Mouse (Mus musculus) macrophage (primary cell): ENCODE data around the gene Rabep2. TPM values are rescaled to one million over a fixed set of nuclear protein-coding genes. Genes with fewer than 3 reads are reported as not detected.

Source experiments
- H3K27ac ChIP-seq: fragments of 350-480 bp; formaldehyde crosslinking; 2 replicates; pipeline ENCODE4 v1.9.0; 2021
- H3K36me3 ChIP-seq: fragments of 350-480 bp; formaldehyde crosslinking; 2 replicates; pipeline ENCODE4 v1.9.0; 2021; ENCODE audit errors: inconsistent target
- H3K4me3 ChIP-seq: fragments of 350-480 bp; formaldehyde crosslinking; 2 replicates; pipeline ENCODE4 v1.9.0; 2021; ENCODE audit errors: inconsistent target
- H3K79me2 ChIP-seq: fragments of 350-480 bp; formaldehyde crosslinking; 2 replicates; pipeline ENCODE4 v1.9.0; 2021; ENCODE audit errors: inconsistent target
- WGBS: methylation state at CpG from one replicate; pipeline ENCODE4 v1.1.7; 2026; ENCODE audit warnings: inconsistent platforms; ENCODE audit not compliant: missing documents; 5-methylcytosine and 5-hydroxymethylcytosine counted together
- polyA plus RNA-seq: library from polyadenylated mRNA; stranded (reverse); fragments of 250-400 nt; gene quantifications from 3 replicates; pipeline ENCODE4 v1.2.4, GENCODE M21; 2018; ENCODE audit warnings: inconsistent platforms

The Rabep2 gene
- polyA plus RNA-seq, 1 experiment from 2014 or later: 12.9 TPM

- WGBS: 99% methylated on average over 14 of the region's 15 CpGs
- H3K79me2 ChIP-seq: no peaks in the 10 kb centered on the region
- peaks cover 32% of the 10 kb centered on the region for H3K36me3 ChIP-seq
- H3K4me3 ChIP-seq: no peak overlapping the region
- H3K27ac ChIP-seq: no peak overlapping the region
Observed at GRCm38 (mm10) chr7:126445104-126445815, 16.7 kb downstream of the Rabep2 start.

GRCm38 (mm10) chr7:126446217-126446616 lies 17.7 kb downstream of the Rabep2 start:
- H3K27ac ChIP-seq: no peak overlapping the region
- no peak overlapping the region for H3K4me3 ChIP-seq
- 99% methylated on average over 13 of the region's 21 CpGs for WGBS
- peaks cover 32% of the 10 kb centered on the region for H3K36me3 ChIP-seq
- no peaks in the 10 kb centered on the region for H3K79me2 ChIP-seq

GRCm38 (mm10) chr7:126448481-126448880 lies 19.9 kb downstream of the Rabep2 start:
- WGBS: 54% methylated on average over 19 of the region's 19 CpGs
- Histone ChIP-seq H3K4me3 (no peak overlapping the region), H3K36me3 (peaks cover 19% of the 10 kb centered on the region), H3K27ac (no peak overlapping the region), H3K79me2 (no peaks in the 10 kb centered on the region)

GRCm38 (mm10) chr7:126449991-126450390 lies 21.4 kb downstream of the Rabep2 start:
- WGBS: 96% methylated on average over 18 of the region's 18 CpGs
- Histone ChIP-seq H3K4me3 (no peak overlapping the region), H3K36me3 (peaks cover 9% of the 10 kb centered on the region)

GRCm38 (mm10) chr7:126450641-126451040 lies 22.1 kb downstream of the Rabep2 start:
- 96% methylated on average over 6 of the region's 6 CpGs for WGBS
- Histone ChIP-seq H3K36me3 (0 out of 2 replicates have a peak, but pooled peaks cover 2% of the 10 kb centered on the region), H3K27ac (no peak overlapping the region), H3K79me2 (no peaks in the 10 kb centered on the region), H3K4me3 (no peak overlapping the region)

More at GRCm38 (mm10) chr7:126449991-126450390, 21.4 kb downstream of the Rabep2 start:
- no peak overlapping the region for H3K27ac ChIP-seq
- H3K79me2 ChIP-seq: no peaks in the 10 kb centered on the region

GRCm38 (mm10) chr7:126452244-126452643 lies 23.7 kb downstream of the Rabep2 start:
- 79% methylated on average over 3 of the region's 3 CpGs for WGBS
- H3K79me2 ChIP-seq: no peaks in the 10 kb centered on the region

GRCm38 (mm10) chr7:126453861-126454260 lies 25.3 kb downstream of the Rabep2 start:
- no peaks in the 10 kb centered on the region for H3K79me2 ChIP-seq
- H3K27ac ChIP-seq: no peak overlapping the region
- no peaks in the 10 kb centered on the region for H3K36me3 ChIP-seq
- no peak overlapping the region for H3K4me3 ChIP-seq
- 39% methylated on average over 7 of the region's 7 CpGs for WGBS

More at GRCm38 (mm10) chr7:126452244-126452643, 23.7 kb downstream of the Rabep2 start:
- H3K36me3 ChIP-seq: no peaks in the 10 kb centered on the region
- no peak overlapping the region for H3K4me3 ChIP-seq
- no peak overlapping the region for H3K27ac ChIP-seq

GRCm38 (mm10) chr7:126455242-126455641 lies 26.7 kb downstream of the Rabep2 start:
- Histone ChIP-seq H3K36me3 (no peaks in the 10 kb centered on the region), H3K79me2 (no peaks in the 10 kb centered on the region), H3K27ac (no peak overlapping the region), H3K4me3 (no peak overlapping the region)
- WGBS: 92% methylated on average over 2 of the region's 2 CpGs

- H3K27ac ChIP-seq: no peak overlapping the region
- no peaks in the 10 kb centered on the region for H3K79me2 ChIP-seq
- no peak overlapping the region for H3K4me3 ChIP-seq
- 84% methylated on average over 17 of the region's 17 CpGs for WGBS
- H3K36me3 ChIP-seq: no peaks in the 10 kb centered on the region
Observed at GRCm38 (mm10) chr7:126456382-126457266, 28.1 kb downstream of the Rabep2 start.

GRCm38 (mm10) chr7:126458225-126458624 lies 29.7 kb downstream of the Rabep2 start:
- WGBS: 92% methylated on average over 5 of the region's 5 CpGs
- Histone ChIP-seq H3K36me3 (no peaks in the 10 kb centered on the region), H3K27ac (no peak overlapping the region), H3K4me3 (no peak overlapping the region), H3K79me2 (no peaks in the 10 kb centered on the region)

- no peaks in the 10 kb centered on the region for H3K36me3 ChIP-seq
- no peaks in the 10 kb centered on the region for H3K79me2 ChIP-seq
- no peak overlapping the region for H3K4me3 ChIP-seq
- 94% methylated on average over 11 of the region's 11 CpGs for WGBS
- no peak overlapping the region for H3K27ac ChIP-seq
Observed at GRCm38 (mm10) chr7:126458844-126459618, 30.5 kb downstream of the Rabep2 start.

GRCm38 (mm10) chr7:126460623-126461399 lies 32.3 kb downstream of the Rabep2 start:
- Histone ChIP-seq H3K79me2 (no peaks in the 10 kb centered on the region), H3K36me3 (no peaks in the 10 kb centered on the region), H3K4me3 (no peak overlapping the region), H3K27ac (no peak overlapping the region)
- 66% methylated on average over 10 of the region's 10 CpGs for WGBS

- Histone ChIP-seq H3K4me3 (no peak overlapping the region), H3K79me2 (no peaks in the 10 kb centered on the region), H3K36me3 (peaks cover under 1% of the 10 kb centered on the region; the same call in 1 of the 2 replicates), H3K27ac (no peak overlapping the region)
- WGBS: 90% methylated on average over 3 of the region's 3 CpGs
Observed at GRCm38 (mm10) chr7:126461626-126462025, 33.1 kb downstream of the Rabep2 start.

- H3K4me3 ChIP-seq: no peak within 1 kb of the TSS
- 70% methylated on average over 5 of the region's 5 CpGs for WGBS
- peaks cover 14% of the 10 kb centered on the region; the same call in 1 of the 2 replicates for H3K36me3 ChIP-seq
- H3K79me2 ChIP-seq: no peaks in the 10 kb centered on the region
- no peak within 1 kb of the TSS for H3K27ac ChIP-seq
Observed at GRCm38 (mm10) chr7:126463004-126463403, 34.4 kb downstream of the Rabep2 start, which contains the start of gene Atp2a1. Atp2a1 (minus strand) TSS chr7:126463108.
